Mouse (Mus musculus) midbrain, embryonic 11.5 days (tissue): ENCODE measurements at regions not wholly inside any gene's neighbourhood (a gene's known extent, or its start where the extent isn't known, plus 50 kb on each side); places are given as distances from the start of the nearest gene placed in this dataset.

Experiments
- ATAC-seq: fragments of 200-750 bp; cut with Nextera tagmentation; 2 replicates; pipeline ENCODE4 v1.8.0; 2017; ENCODE audit warnings: moderate TSS enrichment, moderate library complexity; ENCODE audit not compliant: low FRiP score
- DNase-seq: peaks from one replicate; pipeline ENCODE4 v3.0.0; 2015; ENCODE audit warnings: low spot score; ENCODE audit errors: missing footprints
- H3K27ac ChIP-seq: fragments of 300-500 bp; sonication (generic); 2 replicates; pipeline ENCODE4 v1.5.1; 2014; ENCODE audit warnings: low read depth, low read length
- H3K27me3 ChIP-seq: fragments of 300-500 bp; sonication (generic); 2 replicates; pipeline ENCODE4 v1.6.1; 2014; ENCODE audit warnings: mild to moderate bottlenecking, low read length, moderate library complexity, mixed read lengths; ENCODE audit not compliant: control insufficient read depth, insufficient read depth
- H3K36me3 ChIP-seq: fragments of 300-500 bp; sonication (generic); 2 replicates; pipeline ENCODE4 v1.6.1; 2014; ENCODE audit warnings: mild to moderate bottlenecking, low read length, moderate library complexity, mixed read lengths; ENCODE audit not compliant: control insufficient read depth, insufficient read depth
- H3K4me1 ChIP-seq: fragments of 300-500 bp; sonication (generic); 2 replicates; pipeline ENCODE4 v1.6.1; 2014; ENCODE audit warnings: low read length; ENCODE audit not compliant: control insufficient read depth, insufficient read depth
- H3K4me2 ChIP-seq: fragments of 300-500 bp; sonication (generic); 2 replicates; pipeline ENCODE4 v1.6.1; 2014; ENCODE audit warnings: mild to moderate bottlenecking, moderate library complexity
- H3K4me3 ChIP-seq: fragments of 300-500 bp; sonication (generic); 2 replicates; pipeline ENCODE4 v1.5.1; 2014; ENCODE audit warnings: low read depth, low read length
- H3K9ac ChIP-seq: fragments of 300-500 bp; sonication (generic); 2 replicates; pipeline ENCODE4 v1.6.1; 2014; ENCODE audit warnings: low read length
- H3K9me3 ChIP-seq: fragments of 300-500 bp; sonication (generic); 2 replicates; pipeline ENCODE4 v1.6.1; 2016; ENCODE audit warnings: low read length; ENCODE audit not compliant: control insufficient read depth
- whole genome bisulfite sequencing: fragments of 180-500 bp; shearing (Covaris S2); extraction: QIAGEN DNeasy Blood & Tissue Kit; methylation state at CpG from one replicate; pipeline ENCODE4 v1.1.7; 2014; 5-methylcytosine and 5-hydroxymethylcytosine counted together

- Histone ChIP-seq H3K9ac (no peak overlapping the region), H3K4me1 (no peaks in the 10 kb centered on the region), H3K27ac (no peak overlapping the region), H3K4me2 (no peak overlapping the region), H3K9me3 (no peaks in the 10 kb centered on the region), H3K36me3 (no peaks in the 10 kb centered on the region), H3K4me3 (no peak overlapping the region), H3K27me3 (no peaks in the 10 kb centered on the region)
- DNase-seq (no peak), ATAC-seq (no peak)
- 77% methylated on average over 3 of the region's 3 CpGs for WGBS
Observed at GRCm38 (mm10) chr1:13455572-13455971, 2041.7 kb downstream of the A830018L16Rik start.

GRCm38 (mm10) chr1:13464311-13464710 lies 2050.4 kb downstream of the A830018L16Rik start:
- ATAC-seq (no peak), DNase-seq (no peak)
- Histone ChIP-seq H3K4me3 (no peak overlapping the region), H3K9ac (no peak overlapping the region), H3K36me3 (no peaks in the 10 kb centered on the region), H3K27ac (no peak overlapping the region), H3K9me3 (no peaks in the 10 kb centered on the region), H3K4me2 (no peak overlapping the region), H3K4me1 (peaks cover 3% of the 10 kb centered on the region; the same call in 1 of the 2 replicates), H3K27me3 (no peaks in the 10 kb centered on the region)
- WGBS = 100% methylated on average over 1 of the region's 1 CpGs

GRCm38 (mm10) chr1:13467174-13467573 lies 2053.3 kb downstream of the A830018L16Rik start:
- ATAC-seq = no peak
- no peak for DNase-seq
- H3K27me3 ChIP-seq = no peaks in the 10 kb centered on the region
- peaks cover 3% of the 10 kb centered on the region; the same call in 1 of the 2 replicates for H3K4me1 ChIP-seq
- H3K36me3 ChIP-seq = no peaks in the 10 kb centered on the region
- WGBS = 86% methylated on average over 6 of the region's 6 CpGs
- no peak overlapping the region for H3K27ac ChIP-seq
- H3K9me3 ChIP-seq = no peaks in the 10 kb centered on the region
- no peak overlapping the region for H3K4me2 ChIP-seq
- H3K4me3 ChIP-seq = no peak overlapping the region
- H3K9ac ChIP-seq = no peak overlapping the region

- Histone ChIP-seq H3K9me3 (no peaks in the 10 kb centered on the region), H3K4me1 (peaks cover 3% of the 10 kb centered on the region; the same call in 1 of the 2 replicates), H3K27me3 (no peaks in the 10 kb centered on the region), H3K27ac (no peak overlapping the region), H3K9ac (no peak overlapping the region), H3K36me3 (no peaks in the 10 kb centered on the region), H3K4me2 (no peak overlapping the region), H3K4me3 (no peak overlapping the region)
- WGBS = 27% methylated on average over 2 of the region's 2 CpGs
- no peak for DNase-seq
- no peak for ATAC-seq
Observed at GRCm38 (mm10) chr1:13467886-13468630, 2054.2 kb downstream of the A830018L16Rik start.

GRCm38 (mm10) chr1:13494727-13495404 lies 2081.0 kb downstream of the A830018L16Rik start:
- ATAC-seq (no peak), DNase-seq (peak; percentile 88)
- Histone ChIP-seq H3K9me3 (no peaks in the 10 kb centered on the region), H3K36me3 (no peaks in the 10 kb centered on the region), H3K4me2 (peak overlapping the region; percentile 10), H3K4me3 (no peak overlapping the region; the same call in 1 of the 2 replicates), H3K27ac (no peak overlapping the region), H3K9ac (no peak overlapping the region), H3K27me3 (peaks cover 9% of the 10 kb centered on the region), H3K4me1 (no peaks in the 10 kb centered on the region)
- WGBS = 17% methylated on average over 16 of the region's 16 CpGs

GRCm38 (mm10) chr1:13496386-13496785 lies 2082.5 kb downstream of the A830018L16Rik start:
- 20% methylated on average over 2 of the region's 2 CpGs for WGBS
- peaks cover 9% of the 10 kb centered on the region for H3K27me3 ChIP-seq
- DNase-seq = no peak

GRCm38 (mm10) chr1:13500456-13500855 lies 2086.6 kb downstream of the A830018L16Rik start:
- Histone ChIP-seq H3K4me1 (no peaks in the 10 kb centered on the region), H3K27me3 (peaks cover 4% of the 10 kb centered on the region), H3K36me3 (no peaks in the 10 kb centered on the region), H3K4me3 (no peak overlapping the region), H3K9me3 (no peaks in the 10 kb centered on the region), H3K4me2 (no peak overlapping the region), H3K27ac (no peak overlapping the region), H3K9ac (no peak overlapping the region)
- WGBS = 24% methylated on average over 5 of the region's 5 CpGs
- ATAC-seq (no peak), DNase-seq (no peak)

More at GRCm38 (mm10) chr1:13496386-13496785, 2082.5 kb downstream of the A830018L16Rik start:
- Histone ChIP-seq H3K9me3 (no peaks in the 10 kb centered on the region), H3K4me3 (no peak overlapping the region), H3K27ac (no peak overlapping the region), H3K4me2 (no peak overlapping the region), H3K4me1 (no peaks in the 10 kb centered on the region), H3K36me3 (no peaks in the 10 kb centered on the region), H3K9ac (no peak overlapping the region)
- no peak for ATAC-seq

GRCm38 (mm10) chr1:13501938-13502337 lies 2088.0 kb downstream of the A830018L16Rik start:
- H3K4me3 ChIP-seq = no peak overlapping the region
- WGBS = 80% methylated on average over 4 of the region's 4 CpGs
- no peaks in the 10 kb centered on the region for H3K4me1 ChIP-seq
- no peak overlapping the region for H3K4me2 ChIP-seq
- H3K9me3 ChIP-seq = no peaks in the 10 kb centered on the region
- DNase-seq (no peak), ATAC-seq (no peak)
- no peaks in the 10 kb centered on the region for H3K36me3 ChIP-seq
- H3K27ac ChIP-seq = no peak overlapping the region
- H3K9ac ChIP-seq = no peak overlapping the region
- no peaks in the 10 kb centered on the region for H3K27me3 ChIP-seq

GRCm38 (mm10) chr1:13513761-13514160 lies 2099.9 kb downstream of the A830018L16Rik start:
- no peak for ATAC-seq
- DNase-seq = no peak
- Histone ChIP-seq H3K27ac (no peak overlapping the region), H3K9ac (no peak overlapping the region), H3K9me3 (no peaks in the 10 kb centered on the region; the same call in 1 of the 2 replicates), H3K4me1 (no peaks in the 10 kb centered on the region), H3K4me2 (no peak overlapping the region), H3K27me3 (no peaks in the 10 kb centered on the region), H3K36me3 (no peaks in the 10 kb centered on the region), H3K4me3 (no peak overlapping the region)
- 95% methylated on average over 11 of the region's 11 CpGs for WGBS
